Mouse (Mus musculus) testis, adult 2 months (tissue): ENCODE data around the gene Fam83f. TPM values are rescaled to one million over a fixed set of nuclear protein-coding genes. Genes with fewer than 3 reads are reported as not detected.

Experiments used
- H3K27ac ChIP-seq: fragments of 200-500 bp; 2 replicates; pipeline ENCODE4 v1.5.1; 2012; ENCODE audit warnings: low read depth, low read length; ENCODE audit not compliant: control insufficient read depth, insufficient read depth
- H3K27me3 ChIP-seq: fragments of 200-500 bp; 2 replicates; pipeline ENCODE4 v1.6.1; 2012; ENCODE audit warnings: mild to moderate bottlenecking, low read length, moderate library complexity; ENCODE audit not compliant: control insufficient read depth, insufficient read depth
- H3K36me3 ChIP-seq: fragments of 200-500 bp; 2 replicates; pipeline ENCODE4 v1.6.1; 2012; ENCODE audit warnings: mild to moderate bottlenecking, low read length; ENCODE audit not compliant: control insufficient read depth, insufficient read depth
- H3K4me1 ChIP-seq: fragments of 200-500 bp; 2 replicates; pipeline ENCODE4 v1.6.1; 2012; ENCODE audit warnings: low read length; ENCODE audit not compliant: control insufficient read depth, insufficient read depth
- H3K4me3 ChIP-seq: fragments of 200-500 bp; 2 replicates; pipeline ENCODE4 v1.5.1; 2012; ENCODE audit warnings: low read depth, mild to moderate bottlenecking, low read length, moderate library complexity, mixed read lengths; ENCODE audit not compliant: control insufficient read depth
- CTCF ChIP-seq: fragments of 200-500 bp; IDR thresholded peaks from 2 replicates; pipeline ENCODE4 v1.5.1; 2012; ENCODE audit warnings: low read depth, mild to moderate bottlenecking, inconsistent platforms, low read length, moderate library complexity; ENCODE audit not compliant: control insufficient read depth, insufficient read depth, insufficient replicate concordance
- POLR2A ChIP-seq: fragments of 200-500 bp; IDR thresholded peaks from 2 replicates; pipeline ENCODE4 v1.6.1; 2012; ENCODE audit warnings: low read depth, mild to moderate bottlenecking, inconsistent platforms, low read length, moderate library complexity; ENCODE audit not compliant: control insufficient read depth
- polyA plus RNA-seq: library from polyadenylated mRNA; depleted of rRNA; stranded (reverse); fragments of >200 nt; gene quantifications from 2 replicates; pipeline ENCODE4 v1.2.3, GENCODE M21; 2012; rRNA removed

Fam83f gene
- 0.95 and 1.3 TPM in 2 replicates for polyA plus RNA-seq

DNA sequence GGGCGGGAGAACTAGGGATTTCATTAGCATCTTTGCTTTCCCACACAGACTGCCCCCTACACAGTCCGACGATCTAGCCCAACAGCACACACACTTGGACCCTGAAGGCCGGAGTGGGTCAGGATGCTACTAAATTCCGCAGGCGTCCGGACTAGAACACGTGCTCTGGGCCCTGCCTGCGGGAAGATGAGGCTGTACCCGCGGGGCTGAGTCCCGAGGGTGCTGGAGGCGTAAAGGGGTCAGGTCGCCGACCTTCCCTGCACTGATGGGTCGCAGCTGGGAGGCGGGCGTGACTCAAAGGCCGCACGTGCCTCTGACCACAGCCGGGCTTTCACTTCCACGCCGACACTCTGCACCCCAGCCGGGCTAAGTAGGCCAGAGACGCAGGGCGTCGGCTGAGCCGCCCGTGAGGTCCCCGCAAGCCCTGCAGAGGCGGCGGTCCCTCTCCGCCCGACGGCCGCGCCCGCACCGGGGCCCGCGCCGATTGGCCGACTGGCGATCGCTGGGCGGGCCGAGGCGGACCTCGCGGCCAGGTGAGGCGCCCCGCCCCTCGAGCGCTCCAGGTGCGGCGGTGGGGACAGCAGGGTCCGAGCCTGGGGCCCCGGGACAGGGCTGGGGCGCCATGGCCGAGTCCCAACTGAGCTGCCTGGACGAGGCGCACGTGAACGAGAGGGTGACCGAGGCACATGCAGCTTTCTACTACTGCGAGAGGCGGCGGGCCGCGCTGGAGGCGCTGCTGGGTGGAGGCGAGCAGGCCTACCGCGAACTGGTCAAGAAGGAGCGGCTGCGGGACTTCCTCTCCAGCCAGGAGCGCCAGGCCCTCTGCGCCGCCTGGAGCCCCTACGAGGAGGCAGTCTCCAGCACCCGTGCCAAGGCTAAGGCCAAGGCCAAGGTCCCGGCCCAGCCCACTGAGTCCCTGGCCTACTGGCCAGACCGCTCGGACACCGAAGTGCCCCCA, at the start of gene Fam83f:
TSS of gene Fam83f (plus strand) at position 553 of the 958 bp plus-strand sequence.
- Histone ChIP-seq H3K27me3 (no peaks in the 10 kb centered on the region), H3K4me1 (peaks cover 11% of the 10 kb centered on the region), H3K4me3 (peak within 1 kb of the TSS; percentile 82), H3K36me3 (no peaks in the 10 kb centered on the region), H3K27ac (peak within 1 kb of the TSS; percentile 51)
- peak; percentile 39; the same call in 1 of the 2 replicates for TF ChIP-seq POLR2A
- no peak for TF ChIP-seq CTCF

DNA sequence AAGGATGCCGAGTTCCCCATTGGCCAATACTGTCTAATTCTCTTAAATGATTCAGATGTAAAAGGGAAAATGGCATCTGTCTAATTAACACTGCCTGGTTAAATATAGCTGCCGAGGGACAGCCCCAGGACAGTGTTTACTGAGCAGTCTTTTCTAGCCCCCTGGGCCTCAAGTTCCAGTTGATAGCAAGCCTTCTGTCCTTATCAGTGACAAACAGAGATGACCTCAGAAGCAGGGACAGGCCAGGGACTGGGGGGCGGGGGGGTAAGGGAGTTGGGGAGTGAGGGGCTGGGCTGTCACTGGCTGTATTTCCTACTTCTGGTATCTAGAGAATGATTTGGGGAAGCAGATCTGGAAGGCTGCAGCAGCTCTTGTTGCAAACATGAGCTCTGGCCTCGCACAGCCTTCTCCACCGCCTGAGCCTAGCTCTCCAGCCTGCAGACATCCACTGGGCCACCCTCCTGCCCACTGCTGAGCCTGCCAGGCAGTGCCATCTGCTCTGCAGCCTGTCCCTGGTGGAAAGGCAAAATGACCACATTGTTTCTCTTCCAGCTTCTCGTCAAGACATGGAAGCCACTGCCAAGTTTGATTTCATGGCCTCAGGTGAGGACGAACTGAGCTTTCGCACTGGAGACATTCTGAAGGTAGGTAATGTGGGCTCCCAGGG, 48.3 kb upstream of the Fam83f start:
- Histone ChIP-seq H3K27me3 (no peaks in the 10 kb centered on the region), H3K36me3 (no peaks in the 10 kb centered on the region), H3K4me1 (no peaks in the 10 kb centered on the region), H3K4me3 (no peak overlapping the region), H3K27ac (no peak overlapping the region)
- TF ChIP-seq CTCF = no peak

DNA sequence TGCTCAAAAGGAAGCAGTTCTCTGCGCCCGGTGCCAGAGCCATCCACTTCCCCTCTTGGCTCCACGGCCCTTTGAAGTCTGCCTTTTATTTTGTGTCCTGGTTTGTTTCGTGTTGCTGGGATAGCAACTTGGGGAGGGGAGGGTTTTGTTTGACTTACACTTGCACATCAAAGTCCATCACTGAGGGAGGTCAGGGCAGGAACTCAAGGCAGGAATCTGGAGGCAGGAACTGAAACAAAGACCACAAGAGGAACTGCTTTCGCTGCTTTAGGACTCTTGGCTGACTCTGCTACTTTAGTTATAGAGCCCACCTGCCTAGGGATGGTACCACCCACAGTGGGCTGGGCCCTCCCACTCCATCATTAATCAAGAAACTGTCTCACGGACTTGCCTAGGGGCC, 45.2 kb upstream of the Fam83f start:
- no peak for TF ChIP-seq CTCF
- TF ChIP-seq POLR2A = no peak
- H3K4me3 ChIP-seq = no peak overlapping the region

DNA sequence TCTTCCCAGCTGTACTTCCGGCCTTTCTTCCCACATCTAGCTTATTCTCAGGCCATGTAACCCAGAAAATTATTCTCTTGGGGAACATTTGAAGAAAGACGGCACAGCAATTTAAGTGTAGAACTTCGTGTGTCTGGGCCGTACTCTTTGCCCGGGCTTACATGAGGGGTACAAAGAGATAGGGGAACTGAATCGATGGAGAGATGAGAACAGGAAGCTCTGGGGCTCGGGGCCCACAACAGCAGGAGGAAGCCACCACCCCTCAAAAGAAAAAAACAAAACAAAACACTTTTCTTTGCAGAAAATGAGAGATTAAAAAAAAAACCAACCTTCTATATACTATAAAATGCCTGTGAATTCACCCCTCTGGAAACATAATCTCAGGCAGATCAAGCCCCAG, 41.5 kb upstream of the Fam83f start:
- Histone ChIP-seq H3K27ac (no peak overlapping the region), H3K4me1 (peaks cover 2% of the 10 kb centered on the region), H3K27me3 (no peaks in the 10 kb centered on the region), H3K4me3 (no peak overlapping the region), H3K36me3 (no peaks in the 10 kb centered on the region)
- TF ChIP-seq POLR2A = no peak
- no peak for TF ChIP-seq CTCF

More for the DNA sequence above, 45.2 kb upstream of the Fam83f start:
- H3K36me3 ChIP-seq = no peaks in the 10 kb centered on the region
- no peak overlapping the region for H3K27ac ChIP-seq
- no peaks in the 10 kb centered on the region for H3K27me3 ChIP-seq
- H3K4me1 ChIP-seq = no peaks in the 10 kb centered on the region

DNA sequence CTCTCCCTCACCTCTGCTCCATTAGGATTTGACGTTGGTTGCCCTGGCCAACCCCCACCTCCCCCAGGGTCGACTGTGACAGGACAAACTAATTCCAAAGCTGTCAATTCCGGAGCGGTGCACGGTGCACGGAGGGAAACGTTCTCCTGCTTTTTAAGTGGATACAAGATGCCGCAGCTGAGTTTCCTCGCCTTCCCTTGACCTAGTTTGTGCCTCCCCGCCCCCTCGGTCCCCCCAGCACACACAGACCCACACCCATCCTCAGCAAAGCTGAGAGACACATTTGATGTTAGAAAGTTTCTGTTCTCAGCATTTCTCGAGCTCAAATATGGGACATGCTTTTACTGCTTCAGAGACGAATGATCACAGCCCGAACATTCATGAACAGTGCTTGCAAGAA, 40.9 kb upstream of the Fam83f start:
- H3K4me3 ChIP-seq = no peak overlapping the region
- H3K4me1 ChIP-seq = peaks cover 2% of the 10 kb centered on the region
- H3K27ac ChIP-seq = no peak overlapping the region
- no peaks in the 10 kb centered on the region for H3K36me3 ChIP-seq
- TF ChIP-seq CTCF (no peak), POLR2A (no peak)
- H3K27me3 ChIP-seq = no peaks in the 10 kb centered on the region

DNA sequence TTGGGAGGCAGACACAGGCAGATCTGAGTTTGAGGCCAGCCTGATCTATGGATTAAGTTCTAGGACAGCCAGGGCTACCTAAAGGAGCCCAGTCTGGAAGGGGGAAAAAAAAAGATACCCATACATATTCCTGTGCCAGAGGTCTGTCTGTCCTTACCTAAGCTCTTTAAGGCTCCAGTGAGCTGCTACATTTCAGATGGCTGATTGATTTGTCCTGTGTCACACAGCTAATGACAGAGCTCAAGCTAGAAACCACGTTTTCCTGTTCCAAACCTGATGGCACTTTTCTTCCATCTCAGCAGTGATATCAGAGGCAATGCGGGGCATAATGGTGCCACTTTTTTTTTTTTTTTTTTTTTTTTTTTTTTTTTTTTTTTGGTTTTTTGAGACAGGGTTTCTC, 40.3 kb upstream of the Fam83f start:
- H3K27me3 ChIP-seq = no peaks in the 10 kb centered on the region
- TF ChIP-seq POLR2A (no peak), CTCF (no peak)
- no peak overlapping the region for H3K27ac ChIP-seq
- no peaks in the 10 kb centered on the region for H3K36me3 ChIP-seq
- H3K4me1 ChIP-seq = peaks cover 2% of the 10 kb centered on the region
- H3K4me3 ChIP-seq = no peak overlapping the region

DNA sequence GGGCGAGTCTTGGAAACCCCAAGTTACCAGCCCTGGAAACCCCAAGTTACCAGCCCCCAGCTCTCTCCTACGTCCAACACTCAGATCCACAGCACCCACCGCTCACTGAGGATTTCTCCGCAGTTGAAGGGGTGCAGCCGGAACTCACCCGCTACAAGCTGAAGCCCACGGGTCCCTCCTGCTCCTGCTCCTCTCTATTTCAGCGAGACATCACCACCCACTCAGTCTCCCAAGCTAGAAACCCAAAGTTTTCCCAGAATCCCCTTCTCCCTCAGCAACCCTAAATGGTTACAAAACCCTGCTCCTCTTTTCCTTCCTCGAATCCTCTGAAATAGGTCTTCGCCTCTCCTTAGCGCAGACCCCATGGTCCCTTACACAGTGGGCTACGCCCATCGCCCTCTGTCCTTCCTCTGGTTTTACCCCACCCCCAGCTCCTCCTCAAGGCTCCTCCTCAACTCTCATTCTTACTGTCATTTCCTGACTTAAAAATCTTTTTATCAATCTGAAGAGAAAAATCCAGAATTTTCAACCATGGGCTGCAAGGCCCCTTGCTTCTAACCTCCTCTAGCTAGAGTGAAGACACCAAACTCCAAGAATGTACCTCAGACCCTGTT, 39.3 kb upstream of the Fam83f start:
- H3K36me3 ChIP-seq = no peaks in the 10 kb centered on the region
- TF ChIP-seq CTCF (no peak), POLR2A (no peak)

More for the DNA sequence above, 39.3 kb upstream of the Fam83f start:
- no peak overlapping the region; the same call in 1 of the 2 replicates for H3K4me3 ChIP-seq
- peaks cover 2% of the 10 kb centered on the region for H3K4me1 ChIP-seq
- no peaks in the 10 kb centered on the region for H3K27me3 ChIP-seq
- no peak overlapping the region for H3K27ac ChIP-seq
